Mouse (Mus musculus): Measurements from ENCODE around the gene Kri1. TPM values are rescaled to one million over a fixed set of nuclear protein-coding genes. Genes with fewer than 3 reads are reported as not detected.

Kri1 gene
- total and polyA plus RNA-seq, 3 experiments = 76.1 to 233 (median 199) TPM

DNA sequence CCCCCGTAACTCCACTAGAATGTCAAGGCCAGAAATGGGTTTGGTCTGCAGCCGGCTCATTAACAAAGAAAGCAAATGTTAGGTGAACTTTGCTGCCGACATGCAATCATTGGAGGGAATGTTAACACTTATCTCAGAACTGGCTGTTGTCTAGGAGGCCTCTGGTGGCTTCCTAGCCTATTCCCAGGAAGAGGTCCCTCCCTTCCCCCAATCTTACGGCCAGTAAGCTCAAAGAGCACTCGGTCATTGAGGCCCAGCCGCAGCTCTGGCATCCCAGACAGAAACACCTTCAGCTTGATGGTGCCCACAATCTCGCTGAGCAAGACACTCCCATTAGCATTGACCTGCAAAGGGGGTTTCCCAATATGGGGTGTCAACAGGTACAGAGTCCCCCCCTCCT is 17.3 kb upstream of the Kri1 start:
- no peak for DNase-seq (ENCODE audit: low read depth, low spot score)
- H3K27ac ChIP-seq (ENCODE audit: control insufficient read depth, low read depth, low read length) = no peak overlapping the region
- H3K27me3 ChIP-seq (ENCODE audit: control insufficient read depth in 1 of 2, insufficient read depth in 2 of 2, low read length in 2 of 2) = peaks cover 8% of the 10 kb centered on the region in 2 experiments; a peak in 3 of 4 replicates

GRCm38 (mm10) chr9:21299014-21299413 is 11.2 kb upstream of the Kri1 start:
- H3K4me1 ChIP-seq (ENCODE audit: control insufficient read depth in 1 of 2, insufficient read depth in 2 of 2, low read length in 2 of 2) = no peaks in the 10 kb centered on the region
- H3K9me3 ChIP-seq (replicated peaks; ENCODE audit: insufficient read depth, low read length) = no peaks in the 10 kb centered on the region
- TF ChIP-seq MXI1 (IDR thresholded peaks at IDR 0.05; ENCODE audit: low read depth, low read length) (no peak), MAZ (IDR thresholded peaks at IDR 0.05; ENCODE audit: low read depth, low read length) (no peak), BHLHE40 (IDR thresholded peaks at IDR 0.05; ENCODE audit: borderline replicate concordance, low read depth, low read length) (peak; percentile 42; the same call in 1 of the 2 replicates), ELF1 (IDR thresholded peaks at IDR 0.05; ENCODE audit: low read depth, low read length) (no peak), KAT2A (conservative IDR thresholded peaks at IDR 0.05; ENCODE audit: low read depth, low read length) (no peak), TAL1 (IDR thresholded peaks at IDR 0.05; ENCODE audit: low read length) (no peak; the same call in 1 of the 2 replicates), SIN3A (IDR thresholded peaks at IDR 0.05; ENCODE audit: low read length) (no peak), UBTF (IDR thresholded peaks at IDR 0.05; ENCODE audit: borderline replicate concordance, insufficient read depth, low read depth, low read length) (no peak), HCFC1 (IDR thresholded peaks at IDR 0.05; ENCODE audit: low read depth, low read length) (no peak), CHD2 (IDR thresholded peaks at IDR 0.05; ENCODE audit: low read length) (no peak), MEF2A (IDR thresholded peaks at IDR 0.05; ENCODE audit: extremely low read depth, insufficient replicate concordance, low read depth, low read length, poor library complexity, severe bottlenecking) (no peak), JUND (IDR thresholded peaks at IDR 0.05; ENCODE audit: low read depth, low read length) (no peak), CHD1 (IDR thresholded peaks at IDR 0.05; ENCODE audit: low read depth, low read length) (no peak), POLR2AphosphoS2 (IDR thresholded peaks at IDR 0.05; ENCODE audit: low read length) (no peak), USF1 (IDR thresholded peaks at IDR 0.05; ENCODE audit: low read depth, low read length) (peak; percentile 83), USF2 (IDR thresholded peaks at IDR 0.05; ENCODE audit: borderline replicate concordance in 1 of 2, insufficient read depth in 1 of 2, low read depth in 1 of 2, low read length in 2 of 2) (peak; percentile 21 to 48; a peak in 1 of 4 replicates), RAD21 (IDR thresholded peaks at IDR 0.05; ENCODE audit: low read depth, low read length) (no peak), GATA1 (IDR thresholded peaks at IDR 0.05; ENCODE audit: low read depth, low read length) (no peak), EP300 (IDR thresholded peaks at IDR 0.05; ENCODE audit: low read depth in 1 of 2, low read length in 2 of 2) (no peak)
- H3K27ac ChIP-seq (ENCODE audit: control insufficient read depth, low read depth, low read length) = no peak overlapping the region
- no peak for DNase-seq (ENCODE audit: low read depth, low spot score)
- H3K79me2 ChIP-seq (ENCODE audit: control insufficient read depth, insufficient read depth, low read length, poor library complexity) = no peaks in the 10 kb centered on the region
- H3K36me3 ChIP-seq (ENCODE audit: control insufficient read depth in 1 of 2, insufficient read depth in 2 of 2, low read length in 2 of 2) = no peaks in the 10 kb centered on the region
- H3K27me3 ChIP-seq (ENCODE audit: control insufficient read depth in 1 of 2, insufficient read depth in 2 of 2, low read length in 2 of 2) = peaks cover 8 to 9% of the 10 kb centered on the region in 2 experiments; a peak in 3 of 4 replicates
- no peak overlapping the region for H3K4me3 ChIP-seq (ENCODE audit: control insufficient read depth in 1 of 2, insufficient read depth in 1 of 2, low read depth in 2 of 2, low read length in 2 of 2)
- no peak overlapping the region for H3K9ac ChIP-seq (ENCODE audit: control insufficient read depth, low read depth, low read length, poor library complexity, severe bottlenecking)

More for the DNA sequence above, 17.3 kb upstream of the Kri1 start:
- Histone ChIP-seq H3K4me1 (ENCODE audit: control insufficient read depth in 1 of 2, insufficient read depth in 2 of 2, low read length in 2 of 2) (no peaks in the 10 kb centered on the region), H3K9ac (ENCODE audit: control insufficient read depth, low read depth, low read length, poor library complexity, severe bottlenecking) (no peak overlapping the region), H3K79me2 (ENCODE audit: control insufficient read depth, insufficient read depth, low read length, poor library complexity) (no peaks in the 10 kb centered on the region), H3K4me3 (ENCODE audit: control insufficient read depth in 1 of 2, insufficient read depth in 1 of 2, low read depth in 2 of 2, low read length in 2 of 2) (no peak overlapping the region), H3K9me3 (replicated peaks; ENCODE audit: insufficient read depth, low read length) (no peaks in the 10 kb centered on the region), H3K36me3 (ENCODE audit: control insufficient read depth in 1 of 2, insufficient read depth in 2 of 2, low read length in 2 of 2) (no peaks in the 10 kb centered on the region)
- TF ChIP-seq NELFE (IDR thresholded peaks at IDR 0.05; ENCODE audit: low read depth, low read length) (no peak), TAL1 (IDR thresholded peaks at IDR 0.05; ENCODE audit: low read length) (no peak), ZKSCAN1 (IDR thresholded peaks at IDR 0.05; ENCODE audit: low read depth, low read length) (no peak), ELF1 (IDR thresholded peaks at IDR 0.05; ENCODE audit: low read depth, low read length) (no peak), MYC (IDR thresholded peaks at IDR 0.05; ENCODE audit: low read depth, low read length) (no peak), E2F4 (IDR thresholded peaks at IDR 0.05; ENCODE audit: borderline replicate concordance, low read depth, low read length) (no peak), TBP (IDR thresholded peaks at IDR 0.05; ENCODE audit: low read depth, low read length) (no peak), SMC3 (IDR thresholded peaks at IDR 0.05; ENCODE audit: low read depth, low read length) (no peak), MEF2A (IDR thresholded peaks at IDR 0.05; ENCODE audit: extremely low read depth, insufficient replicate concordance, low read depth, low read length, poor library complexity, severe bottlenecking) (no peak), CHD1 (IDR thresholded peaks at IDR 0.05; ENCODE audit: low read depth, low read length) (no peak)

Measured in MEL (cell line).